Mouse (Mus musculus) CH12.LX (cell line): ENCODE results near the gene Vdr. TPM values are rescaled to one million over a fixed set of nuclear protein-coding genes. Genes with fewer than 3 reads are reported as not detected.

ENCODE experiments used
- DNase-seq: peaks from one replicate; pipeline ENCODE4 v3.0.0-alpha.2; 2013; ENCODE audit errors: extremely low read depth
- H3K27ac ChIP-seq: 2 replicates; pipeline ENCODE4 v1.5.1; 2012; ENCODE audit warnings: low read depth, mild to moderate bottlenecking, control low read depth, moderate library complexity; ENCODE audit not compliant: insufficient read depth
- H3K27me3 ChIP-seq: replicated peaks from 2 replicates; pipeline ENCODE3; 2012; ENCODE audit warnings: inconsistent platforms
- H3K36me3 ChIP-seq, 2 experiments: replicated peaks in 1 of 2; 2 replicates each; pipeline versions ENCODE3 to v1.6.1; 2012; ENCODE audit warnings: inconsistent platforms in 1 of 2, low read length in 1 of 2, mild to moderate bottlenecking in 1 of 2, mixed read lengths in 1 of 2, moderate library complexity in 1 of 2; ENCODE audit not compliant: control insufficient read depth in 1 of 2, insufficient read depth in 1 of 2
- H3K4me1 ChIP-seq, 2 experiments: 2 replicates each; pipeline ENCODE4 v1.6.1; 2012; ENCODE audit warnings: inconsistent platforms in 1 of 2, moderate library complexity in 1 of 2; ENCODE audit not compliant: insufficient read depth in 2 of 2, control insufficient read depth in 1 of 2
- H3K4me2 ChIP-seq: 2 replicates; pipeline ENCODE4 v1.6.1; 2012; ENCODE audit warnings: low read depth, mild to moderate bottlenecking, control low read depth; ENCODE audit not compliant: poor library complexity, insufficient read depth, severe bottlenecking
- H3K4me3 ChIP-seq, 3 experiments: fragments of 150-350 bp in 1 of 3; sonication (generic) in 1 of 3; replicated peaks in 1 of 3; 2 replicates each; pipeline versions ENCODE3 to v1.5.1; 2011 to 2012; ENCODE audit warnings: low read depth in 2 of 3, low read length in 2 of 3, mild to moderate bottlenecking in 2 of 3, moderate library complexity in 2 of 3, control low read depth in 1 of 3, improper control_type of control experiment in 1 of 3, inconsistent platforms in 1 of 3, mixed read lengths in 1 of 3; ENCODE audit not compliant: poor library complexity in 1 of 3
- H3K79me2 ChIP-seq: replicated peaks from 2 replicates; pipeline ENCODE4 v1.6.1; 2012; ENCODE audit warnings: mild to moderate bottlenecking, moderate library complexity; ENCODE audit not compliant: control insufficient read depth, poor library complexity, insufficient read depth, severe bottlenecking; ENCODE audit errors: extremely low read depth
- H3K9ac ChIP-seq: 2 replicates; pipeline ENCODE4 v1.6.1; 2012; ENCODE audit warnings: low read depth, mild to moderate bottlenecking, control low read depth, moderate library complexity; ENCODE audit not compliant: insufficient read depth
- H3K9me3 ChIP-seq: replicated peaks from 2 replicates; pipeline ENCODE3; 2012; ENCODE audit warnings: low read length, inconsistent platforms, mixed read lengths
- BHLHE40 ChIP-seq: IDR thresholded peaks from 2 replicates; pipeline ENCODE4 v1.6.1; 2011; ENCODE audit warnings: mild to moderate bottlenecking, low read depth, low read length, improper control_type of control experiment
- CHD2 ChIP-seq: IDR thresholded peaks from 2 replicates; pipeline ENCODE4 v1.6.1; 2011; ENCODE audit warnings: low read length, improper control_type of control experiment
- CTCF ChIP-seq, 2 experiments: IDR thresholded peaks in 1 of 2; conservative IDR thresholded peaks in 1 of 2; 2 replicates each; pipeline ENCODE4 v1.5.1; 2011 to 2012; ENCODE audit warnings: low read depth in 2 of 2, low read length in 2 of 2, improper control_type of control experiment in 1 of 2, inconsistent platforms in 1 of 2, mild to moderate bottlenecking in 1 of 2, moderate library complexity in 1 of 2
- EP300 ChIP-seq: IDR thresholded peaks from 2 replicates; pipeline ENCODE4 v1.6.1; 2011; ENCODE audit warnings: low read length, improper control_type of control experiment
- ETS1 ChIP-seq: conservative IDR thresholded peaks from 2 replicates; pipeline ENCODE4 v1.6.1; 2012; ENCODE audit warnings: low read depth, mild to moderate bottlenecking, inconsistent platforms, low read length, improper control_type of control experiment, moderate library complexity
- HCFC1 ChIP-seq: IDR thresholded peaks from 2 replicates; pipeline ENCODE4 v1.6.1; 2012; ENCODE audit warnings: low read depth, mild to moderate bottlenecking, inconsistent platforms, low read length, improper control_type of control experiment
- JUN ChIP-seq: IDR thresholded peaks from 2 replicates; pipeline ENCODE4 v1.6.1; 2011; ENCODE audit warnings: low read depth, mild to moderate bottlenecking, low read length, improper control_type of control experiment, moderate library complexity; ENCODE audit not compliant: insufficient read depth
- JUND ChIP-seq: conservative IDR thresholded peaks from 2 replicates; pipeline ENCODE4 v1.6.1; 2011; ENCODE audit warnings: low read depth, low read length, improper control_type of control experiment
- MAX ChIP-seq: IDR thresholded peaks from 2 replicates; pipeline ENCODE4 v1.6.1; 2011; ENCODE audit warnings: low read length, improper control_type of control experiment
- MXI1 ChIP-seq: IDR thresholded peaks from 2 replicates; pipeline ENCODE4 v1.6.1; 2011; ENCODE audit warnings: mild to moderate bottlenecking, low read depth, low read length, improper control_type of control experiment
- NELFE ChIP-seq: IDR thresholded peaks from 2 replicates; pipeline ENCODE4 v1.6.1; 2011; ENCODE audit warnings: low read depth, low read length, improper control_type of control experiment
- RAD21 ChIP-seq: IDR thresholded peaks from 2 replicates; pipeline ENCODE4 v1.6.1; 2011; ENCODE audit warnings: low read depth, mild to moderate bottlenecking, low read length, improper control_type of control experiment, moderate library complexity
- RCOR1 ChIP-seq: conservative IDR thresholded peaks from 2 replicates; pipeline ENCODE4 v1.6.1; 2012; ENCODE audit warnings: low read depth, mild to moderate bottlenecking, inconsistent platforms, low read length, improper control_type of control experiment
- SIN3A ChIP-seq: IDR thresholded peaks from 2 replicates; pipeline ENCODE4 v1.6.1; 2012; ENCODE audit warnings: low read length, improper control_type of control experiment, inconsistent platforms
- TBP ChIP-seq: conservative IDR thresholded peaks from 2 replicates; pipeline ENCODE4 v1.6.1; 2011; ENCODE audit warnings: low read depth, low read length, improper control_type of control experiment
- TCF12 ChIP-seq: IDR thresholded peaks from 2 replicates; pipeline ENCODE4 v1.6.1; 2014; ENCODE audit warnings: low read depth, mild to moderate bottlenecking, inconsistent platforms, low read length, improper control_type of control experiment
- UBTF ChIP-seq: IDR thresholded peaks from 2 replicates; pipeline ENCODE4 v1.6.1; 2012; ENCODE audit warnings: low read depth, mild to moderate bottlenecking, inconsistent platforms, low read length, improper control_type of control experiment, moderate library complexity
- USF2 ChIP-seq: conservative IDR thresholded peaks from 2 replicates; pipeline ENCODE4 v1.6.1; 2011; ENCODE audit warnings: low read depth, low read length, improper control_type of control experiment
- ZC3H11A ChIP-seq: IDR thresholded peaks from 2 replicates; pipeline ENCODE4 v1.6.1; 2012; ENCODE audit warnings: low read depth, mild to moderate bottlenecking, inconsistent platforms, low read length, improper control_type of control experiment
- ZKSCAN1 ChIP-seq: IDR thresholded peaks from 2 replicates; pipeline ENCODE4 v1.6.1; 2012; ENCODE audit warnings: low read depth, inconsistent platforms, low read length, improper control_type of control experiment, borderline replicate concordance
- ZMIZ1 ChIP-seq: IDR thresholded peaks from 2 replicates; pipeline ENCODE4 v1.6.1; 2012; ENCODE audit warnings: low read depth, mild to moderate bottlenecking, inconsistent platforms, low read length, improper control_type of control experiment
- dilution Hi-C: fragments of 300-500 bp; cut with MboI; formaldehyde crosslinking; loops from 2 replicates; pipeline ENCODE4 v1.14.3; 2020; ENCODE audit warnings: low sequenced_read_pairs; ENCODE audit not compliant: extremely low pct_unique_long_range_greater_than_20kb, extremely low pct_ligation_motif_present
- in situ Hi-C: fragments of 300-500 bp; cut with MboI; formaldehyde crosslinking; loops from 3 replicates; pipeline ENCODE4 v1.14.3; 2019; ENCODE audit warnings: low sequenced_read_pairs, low pct_ligation_motif_present, low pct_unique_long_range_greater_than_20kb, mixed read lengths
- polyA plus RNA-seq: library from polyadenylated mRNA; unstranded; fragments of >175 nt; gene quantifications from 2 replicates; pipeline ENCODE4 v1.2.1, GENCODE M21; 2012; ENCODE audit warnings: low read depth; ENCODE audit not compliant: insufficient read length
- total RNA-seq, 2 experiments: library from RNA; depleted of rRNA; stranded (reverse); fragments of 300-350 nt in 1 of 2; fragments of >200 nt in 1 of 2; gene quantifications; 2 replicates each; pipeline ENCODE4 v1.2.3; 2012 to 2014

The Vdr gene
- total and polyA plus RNA-seq, 3 experiments, result 0.52 to 1.7 (median 0.68) TPM

DNA sequence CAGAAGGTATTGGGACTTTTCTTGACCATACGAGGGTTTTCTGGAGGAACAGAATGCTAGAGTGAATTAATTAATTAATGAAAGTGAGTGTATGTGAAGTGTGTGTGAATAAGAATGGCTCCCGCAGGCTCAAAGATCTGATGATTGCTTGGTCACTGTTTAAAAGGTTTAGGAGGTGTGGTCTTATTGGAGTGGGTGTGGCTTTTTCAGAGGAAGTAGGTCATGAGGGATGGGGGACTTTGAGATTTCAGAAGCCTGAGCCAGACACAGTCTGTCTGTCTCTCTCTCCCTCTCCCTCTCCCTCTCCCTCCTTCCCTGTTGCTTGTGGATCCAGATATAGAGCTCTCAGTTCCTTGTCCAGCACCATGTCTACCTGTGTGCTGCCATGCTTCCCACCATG, 30.9 kb upstream of the Vdr start:
- peaks cover 2 to 8% of the 10 kb centered on the region in 2 experiments; a peak in 3 of 4 replicates for H3K4me1 ChIP-seq
- H3K9ac ChIP-seq, result no peak overlapping the region
- no peaks in the 10 kb centered on the region for H3K36me3 ChIP-seq
- dilution Hi-C loops, result no loop called here
- TF ChIP-seq USF2, result no peak
- no peak for TF ChIP-seq UBTF
- TF ChIP-seq BHLHE40, result no peak
- no peak for TF ChIP-seq CTCF (conservative IDR thresholded peaks at IDR 0.05 in 1 of 2, IDR thresholded peaks at IDR 0.05 in 1 of 2; ENCODE audit: low read depth in 2 of 2, low read length in 2 of 2)
- TF ChIP-seq ZKSCAN1, result no peak
- no peak for TF ChIP-seq EP300
- peak; percentile 31 for DNase-seq
- no peaks in the 10 kb centered on the region for H3K79me2 ChIP-seq
- H3K9me3 ChIP-seq, result no peaks in the 10 kb centered on the region
- peaks cover 6% of the 10 kb centered on the region for H3K27me3 ChIP-seq
- H3K4me3 ChIP-seq, result no peak overlapping the region
- in situ Hi-C loops, result loop anchor here (5.0 to 10.0 kb wide), 3 partner anchors 49 to 227 kb away; no protein-coding TSS in a partner anchor
- H3K4me2 ChIP-seq, result no peak overlapping the region
- no peak overlapping the region for H3K27ac ChIP-seq

DNA sequence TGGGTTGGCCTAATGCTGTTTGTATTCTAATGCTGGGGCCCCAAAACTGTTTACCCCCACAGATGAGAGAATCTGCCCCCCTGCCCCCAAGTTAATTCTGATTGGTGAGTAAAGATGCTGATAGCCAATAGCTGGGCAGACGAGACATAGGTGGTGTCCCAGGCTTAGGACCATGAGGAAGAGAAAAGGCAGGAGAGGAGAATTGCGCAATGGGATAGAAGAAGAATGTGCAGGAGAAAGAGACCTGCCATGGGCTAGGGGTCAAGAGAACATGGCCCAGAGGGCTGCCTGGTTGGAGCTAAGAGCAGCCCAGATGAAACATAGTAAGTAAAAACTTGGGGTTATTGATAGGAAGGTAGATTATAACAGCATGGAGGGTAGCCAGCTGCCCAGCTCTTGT, 29.7 kb upstream of the Vdr start:
- H3K4me2 ChIP-seq, result no peak overlapping the region
- no peaks in the 10 kb centered on the region for H3K36me3 ChIP-seq
- H3K9me3 ChIP-seq, result no peaks in the 10 kb centered on the region
- H3K4me1 ChIP-seq, result peaks cover 2 to 8% of the 10 kb centered on the region in 2 experiments; a peak in 3 of 4 replicates
- no peak overlapping the region for H3K4me3 ChIP-seq
- H3K9ac ChIP-seq, result no peak overlapping the region
- in situ Hi-C loops (loop anchor here (5.0 to 10.0 kb wide), 3 partner anchors 48 to 225 kb away; no protein-coding TSS in a partner anchor), dilution Hi-C loops (no loop called here)
- no peak for DNase-seq
- H3K27ac ChIP-seq, result no peak overlapping the region
- no peaks in the 10 kb centered on the region for H3K79me2 ChIP-seq
- TF ChIP-seq TBP (no peak), MAX (no peak), ZC3H11A (no peak), TCF12 (no peak)
- peaks cover 8% of the 10 kb centered on the region for H3K27me3 ChIP-seq

DNA sequence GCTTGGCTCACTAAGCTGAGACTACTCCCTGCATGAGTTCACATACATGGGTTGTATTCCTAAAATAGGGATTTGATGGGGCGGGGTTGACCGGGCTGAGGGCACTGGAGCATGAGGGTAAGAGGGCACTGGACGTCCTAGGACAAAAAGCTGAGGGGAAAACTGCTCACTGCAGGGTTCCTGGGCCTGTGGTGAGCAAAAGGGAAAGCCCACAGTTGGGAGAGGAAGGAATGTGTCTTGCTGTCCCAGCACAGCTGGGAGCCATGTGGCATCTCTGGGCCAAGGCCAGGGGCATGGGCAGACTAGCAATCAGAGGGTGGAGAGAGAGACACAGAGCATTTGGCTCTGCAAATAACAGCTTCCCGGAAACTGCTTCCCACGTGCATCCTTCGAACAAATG, 28.1 kb upstream of the Vdr start:
- no peaks in the 10 kb centered on the region for H3K79me2 ChIP-seq
- peaks cover 2 to 8% of the 10 kb centered on the region in 2 experiments; a peak in 3 of 4 replicates for H3K4me1 ChIP-seq
- no peak overlapping the region for H3K9ac ChIP-seq
- no peaks in the 10 kb centered on the region for H3K9me3 ChIP-seq
- no peaks in the 10 kb centered on the region for H3K36me3 ChIP-seq
- in situ Hi-C loops, result no loop called here
- H3K27ac ChIP-seq, result no peak overlapping the region
- dilution Hi-C loops, result no loop called here
- no peak overlapping the region for H3K4me3 ChIP-seq
- DNase-seq, result no peak
- TF ChIP-seq SIN3A (no peak), NELFE (no peak), JUND (no peak), ETS1 (no peak), RAD21 (no peak), BHLHE40 (no peak), JUN (no peak), EP300 (no peak), RCOR1 (no peak), CHD2 (no peak), HCFC1 (no peak), USF2 (no peak), MXI1 (no peak), ZMIZ1 (no peak)
- H3K27me3 ChIP-seq, result peaks cover 9% of the 10 kb centered on the region
- H3K4me2 ChIP-seq, result no peak overlapping the region
